Mouse (Mus musculus): Measurements from ENCODE around the gene Rad9b. TPM values are rescaled to one million over a fixed set of nuclear protein-coding genes. Genes with fewer than 3 reads are reported as not detected.
A peak's percentile ranks its signal among the peaks of the same experiment; 100 is the strongest.

Rad9b gene
- polyA plus RNA-seq, 1 experiment from 2014 or later = 10.7 TPM

- WGBS = 97% methylated on average over 4 of the region's 4 CpGs
- ATAC-seq (ENCODE audit: low FRiP score) = no peak
- Histone ChIP-seq H3K27me3 (ENCODE audit: control insufficient read depth, insufficient read depth, low read length) (no peaks in the 10 kb centered on the region), H3K4me2 (replicated peaks; ENCODE audit: low read depth, low read length) (no peak overlapping the region), H3K9me3 (ENCODE audit: control insufficient read depth, low read length) (no peaks in the 10 kb centered on the region), H3K9ac (ENCODE audit: low read depth, low read length) (no peak overlapping the region), H3K36me3 (ENCODE audit: control insufficient read depth, insufficient read depth, low read length) (peaks cover 7% of the 10 kb centered on the region; the same call in 1 of the 2 replicates), H3K4me1 (replicated peaks; ENCODE audit: control insufficient read depth, insufficient read depth, low read length) (no peaks in the 10 kb centered on the region; the same call in 1 of the 2 replicates), H3K27ac (ENCODE audit: low read depth, low read length) (no peak overlapping the region), H3K4me3 (ENCODE audit: low read depth, low read length) (no peak overlapping the region)
- DNase-seq (ENCODE audit: low spot score) = no peak
Observed at GRCm38 (mm10) chr5:122377101-122377833, 23.2 kb upstream of the Rad9b start.

- Histone ChIP-seq H3K27me3 (ENCODE audit: control insufficient read depth, insufficient read depth, low read length) (no peaks in the 10 kb centered on the region), H3K4me3 (ENCODE audit: low read depth, low read length) (peak overlapping the region; percentile 70), H3K27ac (ENCODE audit: low read depth, low read length) (peak overlapping the region; percentile 95), H3K4me2 (replicated peaks; ENCODE audit: low read depth, low read length) (peak overlapping the region; percentile 56), H3K4me1 (replicated peaks; ENCODE audit: control insufficient read depth, insufficient read depth, low read length) (no peaks in the 10 kb centered on the region; the same call in 1 of the 2 replicates), H3K9me3 (ENCODE audit: control insufficient read depth, low read length) (no peaks in the 10 kb centered on the region), H3K9ac (ENCODE audit: low read depth, low read length) (peak overlapping the region; percentile 68), H3K36me3 (ENCODE audit: control insufficient read depth, insufficient read depth, low read length) (peaks cover 4% of the 10 kb centered on the region; the same call in 1 of the 2 replicates)
- WGBS = 7% methylated on average over 5 of the region's 5 CpGs
- ATAC-seq (ENCODE audit: low FRiP score) (no peak; the same call in 1 of the 2 replicates), DNase-seq (ENCODE audit: low spot score) (no peak)
Observed at GRCm38 (mm10) chr5:122372878-122373277, 18.8 kb upstream of the Rad9b start.

DNA sequence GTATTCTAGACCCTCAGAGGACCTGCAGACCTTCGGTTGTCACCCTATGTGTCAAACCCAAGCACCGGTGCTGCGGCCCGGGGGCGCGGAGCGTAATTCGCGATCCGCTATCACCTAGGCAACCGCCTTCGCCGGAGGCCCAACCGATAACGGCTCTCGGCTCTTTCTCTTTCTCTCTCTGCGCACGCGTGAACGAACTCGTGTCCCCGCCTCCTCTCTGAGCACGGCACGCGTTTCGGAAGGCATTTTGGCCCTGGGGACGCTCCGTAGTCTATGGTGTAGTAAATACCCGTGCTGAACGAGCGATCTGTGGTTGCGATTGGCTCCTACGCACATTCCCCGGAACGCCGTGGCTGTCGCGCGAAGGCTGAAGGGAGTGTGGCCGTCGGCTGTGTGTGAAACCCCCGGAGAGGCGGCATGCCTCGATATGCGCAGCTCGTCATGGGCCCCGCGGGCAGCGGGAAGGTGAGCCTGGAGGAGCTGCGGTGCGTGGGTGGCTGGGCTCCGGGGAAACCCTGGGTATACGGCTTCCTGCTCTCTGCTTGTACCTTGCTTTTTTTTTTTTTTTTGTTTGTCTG is 18.2 kb upstream of the Rad9b start, which contains the start of gene Fam216a:
TSS of gene Fam216a (minus strand) at position 173 of the 578 bp plus-strand sequence.
- WGBS = under 1% methylated on average over 53 of the region's 53 CpGs
- Histone ChIP-seq H3K27me3 (ENCODE audit: control insufficient read depth, insufficient read depth, low read length) (no peaks in the 10 kb centered on the region), H3K9me3 (ENCODE audit: control insufficient read depth, low read length) (no peaks in the 10 kb centered on the region), H3K4me1 (replicated peaks; ENCODE audit: control insufficient read depth, insufficient read depth, low read length) (no peaks in the 10 kb centered on the region; the same call in 1 of the 2 replicates), H3K4me2 (replicated peaks; ENCODE audit: low read depth, low read length) (peak within 1 kb of the TSS; percentile 56), H3K9ac (ENCODE audit: low read depth, low read length) (peak within 1 kb of the TSS; percentile 68), H3K27ac (ENCODE audit: low read depth, low read length) (peak within 1 kb of the TSS; percentile 95), H3K36me3 (ENCODE audit: control insufficient read depth, insufficient read depth, low read length) (peaks cover 6% of the 10 kb centered on the region; the same call in 1 of the 2 replicates), H3K4me3 (ENCODE audit: low read depth, low read length) (peak within 1 kb of the TSS; percentile 70)
- DNase-seq (ENCODE audit: low spot score) = peak; percentile 100
- ATAC-seq (ENCODE audit: low FRiP score) = peak; percentile 93

DNA sequence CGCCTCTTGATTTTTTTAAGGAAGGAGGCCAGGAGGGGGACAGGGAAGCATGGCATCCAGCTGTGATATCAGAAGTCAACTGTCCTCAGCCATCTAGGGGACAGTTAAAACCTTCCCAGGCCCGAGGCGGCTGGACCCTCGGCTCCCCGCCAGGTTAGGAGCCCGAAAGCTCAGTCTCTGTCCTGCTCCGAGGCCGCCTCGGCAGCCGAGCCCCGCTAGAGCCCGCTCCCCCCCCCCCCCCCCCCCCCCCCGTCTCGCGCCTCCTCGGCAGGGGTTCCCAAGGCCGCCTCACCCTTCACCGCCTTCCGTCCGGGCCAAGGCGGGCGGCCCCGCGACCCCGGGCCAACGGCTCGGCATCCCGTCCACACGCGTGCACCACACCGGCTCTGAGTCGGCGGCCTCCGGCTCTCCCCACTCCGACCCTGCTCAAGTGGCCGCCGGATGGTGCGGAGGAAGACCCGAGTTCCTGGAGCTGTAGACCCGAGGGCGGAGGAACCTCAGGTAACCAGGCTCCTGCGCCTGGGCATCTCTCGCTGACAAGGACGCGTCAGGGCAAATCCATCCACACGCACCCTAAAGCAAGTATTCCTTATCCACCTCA is 17.7 kb upstream of the Rad9b start, which contains the start of gene Gpn3:
TSS of gene Gpn3 (plus strand) at position 286 of the 601 bp plus-strand sequence.
- Histone ChIP-seq H3K4me3 (ENCODE audit: low read depth, low read length) (peak within 1 kb of the TSS; percentile 70), H3K36me3 (ENCODE audit: control insufficient read depth, insufficient read depth, low read length) (peaks cover 11% of the 10 kb centered on the region; the same call in 1 of the 2 replicates), H3K4me2 (replicated peaks; ENCODE audit: low read depth, low read length) (peak within 1 kb of the TSS; percentile 56), H3K9ac (ENCODE audit: low read depth, low read length) (peak within 1 kb of the TSS; percentile 68), H3K27ac (ENCODE audit: low read depth, low read length) (peak within 1 kb of the TSS; percentile 95), H3K9me3 (ENCODE audit: control insufficient read depth, low read length) (no peaks in the 10 kb centered on the region), H3K4me1 (replicated peaks; ENCODE audit: control insufficient read depth, insufficient read depth, low read length) (no peaks in the 10 kb centered on the region; the same call in 1 of the 2 replicates), H3K27me3 (ENCODE audit: control insufficient read depth, insufficient read depth, low read length) (no peaks in the 10 kb centered on the region)
- DNase-seq (ENCODE audit: low spot score) (no peak), ATAC-seq (ENCODE audit: low FRiP score) (peak; percentile 86)
- WGBS = 0% methylated on average over 31 of the region's 46 CpGs

- peak overlapping the region; percentile 76 for H3K4me2 ChIP-seq (replicated peaks; ENCODE audit: low read depth, low read length)
- peak overlapping the region; percentile 72 for H3K4me3 ChIP-seq (ENCODE audit: low read depth, low read length)
- peak overlapping the region; percentile 85 for H3K9ac ChIP-seq (ENCODE audit: low read depth, low read length)
- DNase-seq (ENCODE audit: low spot score) (no peak), ATAC-seq (ENCODE audit: low FRiP score) (no peak; the same call in 1 of the 2 replicates)
- H3K27me3 ChIP-seq (ENCODE audit: control insufficient read depth, insufficient read depth, low read length) = no peaks in the 10 kb centered on the region
- no peaks in the 10 kb centered on the region for H3K4me1 ChIP-seq (replicated peaks; ENCODE audit: control insufficient read depth, insufficient read depth, low read length)
- no peaks in the 10 kb centered on the region for H3K9me3 ChIP-seq (ENCODE audit: control insufficient read depth, low read length)
- WGBS = under 1% methylated on average over 56 of the region's 57 CpGs
- H3K36me3 ChIP-seq (ENCODE audit: control insufficient read depth, insufficient read depth, low read length) = no peaks in the 10 kb centered on the region
- peak overlapping the region; percentile 72 for H3K27ac ChIP-seq (ENCODE audit: low read depth, low read length)
Observed at GRCm38 (mm10) chr5:122354492-122355067, 547 bp upstream of the Rad9b start.

- Histone ChIP-seq H3K27ac (ENCODE audit: low read depth, low read length) (no peak overlapping the region), H3K4me3 (ENCODE audit: low read depth, low read length) (no peak overlapping the region), H3K4me1 (replicated peaks; ENCODE audit: control insufficient read depth, insufficient read depth, low read length) (no peaks in the 10 kb centered on the region), H3K27me3 (ENCODE audit: control insufficient read depth, insufficient read depth, low read length) (no peaks in the 10 kb centered on the region), H3K9me3 (ENCODE audit: control insufficient read depth, low read length) (no peaks in the 10 kb centered on the region), H3K9ac (ENCODE audit: low read depth, low read length) (no peak overlapping the region), H3K4me2 (replicated peaks; ENCODE audit: low read depth, low read length) (no peak overlapping the region), H3K36me3 (ENCODE audit: control insufficient read depth, insufficient read depth, low read length) (no peaks in the 10 kb centered on the region)
- 81% methylated on average over 4 of the region's 4 CpGs for WGBS
- DNase-seq (ENCODE audit: low spot score) = no peak
- ATAC-seq (ENCODE audit: low FRiP score) = no peak
Observed at GRCm38 (mm10) chr5:122345777-122346176, 8.3 kb downstream of the Rad9b start.

DNA sequence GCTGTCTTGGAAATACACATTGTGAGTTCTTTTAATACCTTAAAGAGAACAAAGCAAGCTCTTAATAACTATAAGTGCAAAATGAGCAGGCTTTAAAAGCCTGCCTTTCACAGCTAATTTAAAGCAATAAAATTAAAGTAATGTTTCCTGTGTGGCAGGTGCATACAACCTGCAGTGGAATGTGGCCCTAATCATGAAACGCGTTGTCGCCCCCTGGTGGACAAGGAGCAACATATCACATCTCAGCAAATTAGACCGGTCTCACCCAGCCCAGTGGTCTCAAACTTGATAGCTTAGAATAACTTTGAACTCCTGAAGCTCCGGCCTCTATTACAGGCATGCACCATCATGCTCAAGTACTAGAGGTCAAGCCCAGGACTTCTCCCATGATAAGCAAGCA is 9.8 kb downstream of the Rad9b start:
- Histone ChIP-seq H3K36me3 (ENCODE audit: control insufficient read depth, insufficient read depth, low read length) (no peaks in the 10 kb centered on the region), H3K27me3 (ENCODE audit: control insufficient read depth, insufficient read depth, low read length) (no peaks in the 10 kb centered on the region), H3K9ac (ENCODE audit: low read depth, low read length) (no peak overlapping the region), H3K27ac (ENCODE audit: low read depth, low read length) (no peak overlapping the region), H3K9me3 (ENCODE audit: control insufficient read depth, low read length) (no peaks in the 10 kb centered on the region), H3K4me3 (ENCODE audit: low read depth, low read length) (no peak overlapping the region), H3K4me1 (replicated peaks; ENCODE audit: control insufficient read depth, insufficient read depth, low read length) (no peaks in the 10 kb centered on the region), H3K4me2 (replicated peaks; ENCODE audit: low read depth, low read length) (no peak overlapping the region)
- 7% methylated on average over 5 of the region's 5 CpGs for WGBS
- no peak for ATAC-seq (ENCODE audit: low FRiP score)
- DNase-seq (ENCODE audit: low spot score) = peak; percentile 87

- Histone ChIP-seq H3K4me1 (replicated peaks; ENCODE audit: control insufficient read depth, insufficient read depth, low read length) (no peaks in the 10 kb centered on the region), H3K27me3 (ENCODE audit: control insufficient read depth, insufficient read depth, low read length) (no peaks in the 10 kb centered on the region), H3K4me3 (ENCODE audit: low read depth, low read length) (no peak overlapping the region), H3K9me3 (ENCODE audit: control insufficient read depth, low read length) (no peaks in the 10 kb centered on the region), H3K9ac (ENCODE audit: low read depth, low read length) (no peak overlapping the region), H3K4me2 (replicated peaks; ENCODE audit: low read depth, low read length) (no peak overlapping the region), H3K36me3 (ENCODE audit: control insufficient read depth, insufficient read depth, low read length) (no peaks in the 10 kb centered on the region), H3K27ac (ENCODE audit: low read depth, low read length) (no peak overlapping the region)
- DNase-seq (ENCODE audit: low spot score) (no peak), ATAC-seq (ENCODE audit: low FRiP score) (no peak)
- WGBS = 64% methylated on average over 7 of the region's 7 CpGs
Observed at GRCm38 (mm10) chr5:122343768-122344167, 10.3 kb downstream of the Rad9b start.
